Mouse (Mus musculus) intestine, embryonic 15.5 days (tissue): Measurements from ENCODE around the gene Ghrl. TPM values are rescaled to one million over a fixed set of nuclear protein-coding genes. Genes with fewer than 3 reads are reported as not detected.
A peak's percentile ranks its signal among the peaks of the same experiment; 100 is the strongest.

ENCODE experiments used
- ATAC-seq: fragments of 200-750 bp; cut with Nextera tagmentation; 2 replicates; pipeline ENCODE4 v1.8.0; 2017; ENCODE audit warnings: moderate TSS enrichment, moderate library complexity
- H3K27ac ChIP-seq: fragments of 300-500 bp; sonication (generic); 2 replicates; pipeline ENCODE4 v1.5.1; 2015; ENCODE audit warnings: mild to moderate bottlenecking, inconsistent platforms
- H3K27me3 ChIP-seq: fragments of 300-500 bp; sonication (generic); replicated peaks from 2 replicates; pipeline ENCODE4 v1.6.1; 2015; ENCODE audit warnings: inconsistent platforms
- H3K36me3 ChIP-seq: fragments of 300-500 bp; sonication (generic); 2 replicates; pipeline ENCODE4 v1.6.1; 2015; ENCODE audit warnings: inconsistent platforms
- H3K4me1 ChIP-seq: fragments of 300-500 bp; sonication (generic); replicated peaks from 2 replicates; pipeline ENCODE4 v1.6.1; 2015; ENCODE audit warnings: inconsistent platforms
- H3K4me2 ChIP-seq: fragments of 300-500 bp; sonication (generic); replicated peaks from 2 replicates; pipeline ENCODE4 v1.6.1; 2015; ENCODE audit warnings: mild to moderate bottlenecking, inconsistent platforms
- H3K4me3 ChIP-seq: fragments of 300-500 bp; sonication (generic); replicated peaks from 2 replicates; pipeline ENCODE4 v1.5.1; 2015; ENCODE audit warnings: inconsistent platforms
- H3K9ac ChIP-seq: fragments of 300-500 bp; sonication (generic); 2 replicates; pipeline ENCODE4 v1.6.1; 2015; ENCODE audit warnings: inconsistent platforms
- H3K9me3 ChIP-seq: fragments of 300-500 bp; sonication (generic); 2 replicates; pipeline ENCODE4 v1.6.1; 2016; ENCODE audit warnings: inconsistent platforms
- WGBS: fragments of 180-500 bp; shearing (Covaris S2); methylation state at CpG from one replicate; pipeline ENCODE4 v1.1.7; 2015; 5-methylcytosine and 5-hydroxymethylcytosine counted together
- polyA plus RNA-seq: library from polyadenylated mRNA; unstranded; fragments of >200 nt; fragmentation: Nextera tagmentation; extraction: Ambion mirVana; gene quantifications from 2 replicates; pipeline ENCODE4 v1.2.1, GENCODE M21; 2015

Ghrl gene
- polyA plus RNA-seq = 103 and 125 TPM in 2 replicates

DNA sequence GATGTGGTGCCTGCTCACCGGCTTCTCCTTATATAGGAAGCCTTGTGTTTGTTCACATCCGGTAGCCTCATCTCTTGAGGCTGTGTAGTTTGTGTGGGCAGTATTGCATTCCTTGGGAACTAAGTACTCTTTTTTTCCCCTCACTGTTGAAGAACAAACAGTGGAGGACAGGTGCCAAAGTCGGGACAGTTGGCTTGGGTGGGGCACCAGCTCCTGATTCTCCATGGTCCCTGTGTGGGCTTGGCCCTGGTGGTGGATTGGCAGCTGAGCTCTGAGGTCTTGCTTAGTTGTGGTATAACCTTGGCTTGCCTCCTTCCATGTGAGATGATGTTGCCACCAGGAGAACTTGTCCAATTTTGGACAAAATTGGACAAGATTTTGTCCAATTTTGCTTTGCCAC, at the start of gene Ghrl:
Gene Ghrl (minus strand): TSS at position 3 of the 400 bp plus-strand sequence.
- no peak within 1 kb of the TSS for H3K27ac ChIP-seq
- WGBS = 69% methylated on average over 3 of the region's 3 CpGs
- H3K9ac ChIP-seq = no peak within 1 kb of the TSS
- H3K4me2 ChIP-seq = no peak within 1 kb of the TSS
- no peaks in the 10 kb centered on the region for H3K4me1 ChIP-seq
- no peaks in the 10 kb centered on the region for H3K27me3 ChIP-seq
- peaks cover 25% of the 10 kb centered on the region for H3K36me3 ChIP-seq
- no peak within 1 kb of the TSS for H3K4me3 ChIP-seq
- no peaks in the 10 kb centered on the region for H3K9me3 ChIP-seq
- no peak for ATAC-seq

GRCm38 (mm10) chr6:113768804-113769203, 49.1 kb upstream of the Ghrl start:
- Histone ChIP-seq H3K27ac (no peak overlapping the region), H3K4me2 (no peak overlapping the region), H3K27me3 (no peaks in the 10 kb centered on the region), H3K9ac (no peak overlapping the region), H3K4me1 (no peaks in the 10 kb centered on the region), H3K36me3 (no peaks in the 10 kb centered on the region), H3K4me3 (no peak overlapping the region), H3K9me3 (no peaks in the 10 kb centered on the region)
- WGBS = 47% methylated on average over 11 of the region's 11 CpGs
- no peak for ATAC-seq

- no peak overlapping the region for H3K9ac ChIP-seq
- WGBS = 21% methylated on average over 7 of the region's 7 CpGs
- H3K36me3 ChIP-seq = no peaks in the 10 kb centered on the region
- no peak overlapping the region for H3K4me3 ChIP-seq
- no peak overlapping the region for H3K27ac ChIP-seq
- H3K9me3 ChIP-seq = no peaks in the 10 kb centered on the region
- no peak overlapping the region for H3K4me2 ChIP-seq
- ATAC-seq = peak; percentile 45; the same call in 1 of the 2 replicates
- H3K27me3 ChIP-seq = no peaks in the 10 kb centered on the region
- no peaks in the 10 kb centered on the region for H3K4me1 ChIP-seq
These were observed 42.0 kb upstream of the Ghrl start for GRCm38 (mm10) chr6:113761644-113762043.

DNA sequence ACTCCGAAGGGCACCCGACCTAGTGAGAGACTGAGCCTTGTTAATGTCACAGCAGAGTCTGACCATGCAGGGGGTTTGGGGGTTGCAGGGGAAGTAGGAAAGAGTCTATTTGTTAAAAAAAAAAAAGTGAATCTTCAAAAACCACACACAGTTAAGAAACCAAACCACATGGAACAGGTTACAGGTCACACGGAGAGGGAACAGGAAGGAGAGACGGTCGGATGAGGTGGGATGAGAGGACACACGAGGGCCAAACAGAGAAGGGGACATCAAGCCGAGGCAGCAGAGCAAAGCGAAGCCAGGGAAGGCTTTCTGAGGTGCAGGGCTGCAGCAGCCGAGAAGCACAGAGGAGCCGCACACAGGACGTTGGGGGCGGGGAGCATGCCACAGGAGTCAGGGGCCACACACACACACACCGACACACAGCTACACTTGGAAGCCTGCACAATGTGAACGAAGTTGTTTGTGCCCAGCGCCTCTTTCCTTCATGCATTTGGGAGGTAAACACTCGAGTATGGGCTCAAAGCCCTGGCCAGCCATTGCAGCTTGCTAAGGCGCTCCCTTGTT, 29.5 kb upstream of the Ghrl start:
- Histone ChIP-seq H3K4me2 (no peak overlapping the region), H3K27me3 (peaks cover 7% of the 10 kb centered on the region), H3K4me1 (no peaks in the 10 kb centered on the region), H3K27ac (no peak overlapping the region), H3K36me3 (no peaks in the 10 kb centered on the region), H3K9me3 (no peaks in the 10 kb centered on the region), H3K9ac (no peak overlapping the region), H3K4me3 (no peak overlapping the region)
- no peak for ATAC-seq
- 56% methylated on average over 17 of the region's 17 CpGs for WGBS

DNA sequence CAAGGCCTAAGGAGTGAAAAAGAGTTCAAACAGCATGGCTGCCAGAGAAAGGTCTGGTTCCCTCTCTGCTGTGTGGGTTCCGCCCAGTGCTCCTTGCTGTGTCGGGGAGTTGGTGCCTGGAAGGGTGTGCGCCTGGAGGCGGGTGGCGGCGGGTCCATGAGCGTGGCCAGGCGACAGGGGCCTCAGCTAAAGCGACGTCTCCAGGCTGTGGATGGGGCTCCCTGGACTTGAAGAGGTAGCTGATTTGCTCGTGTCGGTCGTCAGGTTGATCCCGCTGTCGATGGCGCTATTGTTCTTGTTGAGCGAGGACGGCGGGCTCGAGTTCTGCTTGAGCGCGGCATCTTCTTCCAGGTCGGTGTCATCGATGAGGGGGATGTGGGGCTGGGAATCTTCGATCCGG, 28.7 kb upstream of the Ghrl start:
- H3K27ac ChIP-seq = no peak overlapping the region
- peaks cover 7% of the 10 kb centered on the region for H3K27me3 ChIP-seq
- H3K4me1 ChIP-seq = no peaks in the 10 kb centered on the region
- 24% methylated on average over 26 of the region's 26 CpGs for WGBS
- H3K36me3 ChIP-seq = no peaks in the 10 kb centered on the region
- H3K4me2 ChIP-seq = peak overlapping the region; percentile 50
- ATAC-seq = no peak
- H3K9ac ChIP-seq = no peak overlapping the region
- H3K4me3 ChIP-seq = no peak overlapping the region
- no peaks in the 10 kb centered on the region for H3K9me3 ChIP-seq

- Histone ChIP-seq H3K4me3 (no peak overlapping the region), H3K9me3 (no peaks in the 10 kb centered on the region), H3K27ac (no peak overlapping the region), H3K4me1 (no peaks in the 10 kb centered on the region), H3K36me3 (no peaks in the 10 kb centered on the region), H3K27me3 (peaks cover 7% of the 10 kb centered on the region), H3K4me2 (no peak overlapping the region), H3K9ac (no peak overlapping the region)
- no peak for ATAC-seq
- WGBS = 79% methylated on average over 14 of the region's 14 CpGs
These were observed 27.6 kb upstream of the Ghrl start for GRCm38 (mm10) chr6:113747284-113747683.

DNA sequence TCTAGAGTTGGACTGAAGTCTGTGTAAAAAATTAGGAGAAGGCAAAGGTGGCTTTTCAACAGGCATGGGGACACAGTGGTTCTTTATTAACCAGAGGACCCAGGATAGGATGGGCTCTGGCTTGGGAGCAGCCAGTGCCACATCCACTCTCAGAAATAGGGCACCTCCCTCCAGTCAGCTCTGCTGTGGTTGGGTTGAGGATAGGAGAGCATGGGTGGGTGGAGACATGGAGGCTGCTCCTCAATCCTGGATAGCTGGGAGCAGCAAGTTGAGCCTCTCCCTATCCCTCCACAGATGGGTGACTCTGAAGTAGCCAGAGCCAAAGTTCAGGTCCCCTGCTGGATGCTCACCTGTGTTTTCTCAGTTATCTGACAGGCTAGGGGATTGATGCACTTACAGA, 25.4 kb upstream of the Ghrl start:
- Histone ChIP-seq H3K36me3 (no peaks in the 10 kb centered on the region), H3K27me3 (peaks cover 7% of the 10 kb centered on the region), H3K27ac (no peak overlapping the region), H3K4me1 (no peaks in the 10 kb centered on the region), H3K4me3 (no peak overlapping the region), H3K4me2 (no peak overlapping the region), H3K9ac (no peak overlapping the region), H3K9me3 (no peaks in the 10 kb centered on the region)
- no peak for ATAC-seq

DNA sequence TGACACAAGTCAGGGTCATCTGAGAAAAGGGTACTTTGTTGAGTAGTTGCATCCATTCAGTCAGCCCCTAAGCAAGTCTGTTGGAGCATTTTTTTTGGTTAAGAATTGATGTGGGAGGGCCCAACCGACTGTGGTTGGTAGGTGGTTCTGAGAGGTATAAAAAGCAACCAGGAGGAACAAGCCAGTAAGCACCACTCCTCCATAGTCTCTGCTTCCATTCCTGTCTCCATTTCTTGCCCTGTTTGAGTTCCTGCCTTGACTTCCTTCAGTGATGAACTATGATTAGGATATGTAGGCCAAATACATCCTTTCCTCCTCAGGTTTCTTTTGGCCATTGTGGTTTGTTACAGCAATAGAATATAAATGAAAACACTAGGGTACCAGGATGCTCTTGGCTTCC, 23.4 kb upstream of the Ghrl start:
- ATAC-seq = no peak
- Histone ChIP-seq H3K4me3 (no peak overlapping the region), H3K27me3 (no peaks in the 10 kb centered on the region), H3K27ac (no peak overlapping the region), H3K36me3 (no peaks in the 10 kb centered on the region), H3K4me2 (no peak overlapping the region), H3K9ac (no peak overlapping the region), H3K4me1 (peaks cover 8% of the 10 kb centered on the region), H3K9me3 (no peaks in the 10 kb centered on the region)
- 42% methylated on average over 1 of the region's 1 CpGs for WGBS

DNA sequence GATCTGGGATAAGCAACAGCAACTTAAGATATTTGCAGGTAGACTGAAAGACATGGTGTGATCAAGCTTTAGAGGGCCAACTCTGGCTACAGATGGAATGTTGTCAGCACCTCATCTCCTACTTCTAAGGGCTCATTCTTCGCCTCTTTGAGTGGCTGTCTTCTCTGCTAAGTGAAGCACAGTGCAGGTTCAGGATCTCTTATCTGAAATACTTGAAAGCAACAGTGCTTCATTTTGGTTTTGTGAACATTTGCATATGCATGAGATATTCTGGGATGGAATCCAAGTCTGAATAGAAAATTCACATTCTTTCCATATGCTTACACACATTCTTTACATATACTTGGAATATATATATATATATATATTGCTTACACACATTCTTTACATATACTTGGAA, 22.6 kb upstream of the Ghrl start:
- Histone ChIP-seq H3K9me3 (no peaks in the 10 kb centered on the region), H3K4me3 (no peak overlapping the region), H3K27ac (no peak overlapping the region), H3K27me3 (no peaks in the 10 kb centered on the region), H3K9ac (no peak overlapping the region), H3K36me3 (no peaks in the 10 kb centered on the region), H3K4me2 (no peak overlapping the region), H3K4me1 (peaks cover 8% of the 10 kb centered on the region)
- ATAC-seq = no peak
- WGBS = 78% methylated on average over 1 of the region's 1 CpGs

GRCm38 (mm10) chr6:113741425-113741824, 21.7 kb upstream of the Ghrl start:
- WGBS = 75% methylated on average over 2 of the region's 2 CpGs

GRCm38 (mm10) chr6:113740236-113741217, 20.8 kb upstream of the Ghrl start, which contains the start of gene Sec13:
Gene Sec13 (minus strand): TSS chr6:113740743.
- 6% methylated on average over 41 of the region's 41 CpGs for whole genome bisulfite sequencing
- Histone ChIP-seq H3K36me3 (0 out of 2 replicates have a peak, but pooled peaks cover 3% of the 10 kb centered on the region), H3K4me1 (peaks cover 8% of the 10 kb centered on the region), H3K27me3 (no peaks in the 10 kb centered on the region), H3K9ac (peak within 1 kb of the TSS; percentile 90), H3K4me2 (peak within 1 kb of the TSS; percentile 78), H3K9me3 (no peaks in the 10 kb centered on the region), H3K27ac (peak within 1 kb of the TSS; percentile 38), H3K4me3 (peak within 1 kb of the TSS; percentile 83)
- ATAC-seq = peak; percentile 70

More at GRCm38 (mm10) chr6:113741425-113741824, 21.7 kb upstream of the Ghrl start:
- H3K36me3 ChIP-seq = 0 out of 2 replicates have a peak, but pooled peaks cover 3% of the 10 kb centered on the region
- H3K4me3 ChIP-seq = no peak overlapping the region
- H3K27ac ChIP-seq = no peak overlapping the region
- H3K27me3 ChIP-seq = no peaks in the 10 kb centered on the region
- ATAC-seq = no peak
- H3K4me2 ChIP-seq = no peak overlapping the region
- no peaks in the 10 kb centered on the region for H3K9me3 ChIP-seq
- peaks cover 8% of the 10 kb centered on the region for H3K4me1 ChIP-seq
- no peak overlapping the region for H3K9ac ChIP-seq

- Histone ChIP-seq H3K9me3 (no peaks in the 10 kb centered on the region), H3K4me2 (no peak overlapping the region), H3K27ac (peak overlapping the region; percentile 75), H3K4me3 (no peak overlapping the region), H3K4me1 (peaks cover 8% of the 10 kb centered on the region), H3K36me3 (peaks cover 16% of the 10 kb centered on the region), H3K27me3 (no peaks in the 10 kb centered on the region), H3K9ac (no peak overlapping the region)
- 80% methylated on average over 9 of the region's 9 CpGs for WGBS
- ATAC-seq = peak; percentile 88
These were observed 17.8 kb upstream of the Ghrl start for GRCm38 (mm10) chr6:113737318-113738046.
